Mouse (Mus musculus): ENCODE measurements around the gene Ralgps1.
A peak's percentile ranks its signal among the peaks of the same experiment; 100 is the strongest.
"Not testable (repeated sequence)": the region's sequence is repeated elsewhere in the genome, so short reads cannot be mapped to it uniquely, and the experiment has no call there.

Ralgps1 gene

DNA sequence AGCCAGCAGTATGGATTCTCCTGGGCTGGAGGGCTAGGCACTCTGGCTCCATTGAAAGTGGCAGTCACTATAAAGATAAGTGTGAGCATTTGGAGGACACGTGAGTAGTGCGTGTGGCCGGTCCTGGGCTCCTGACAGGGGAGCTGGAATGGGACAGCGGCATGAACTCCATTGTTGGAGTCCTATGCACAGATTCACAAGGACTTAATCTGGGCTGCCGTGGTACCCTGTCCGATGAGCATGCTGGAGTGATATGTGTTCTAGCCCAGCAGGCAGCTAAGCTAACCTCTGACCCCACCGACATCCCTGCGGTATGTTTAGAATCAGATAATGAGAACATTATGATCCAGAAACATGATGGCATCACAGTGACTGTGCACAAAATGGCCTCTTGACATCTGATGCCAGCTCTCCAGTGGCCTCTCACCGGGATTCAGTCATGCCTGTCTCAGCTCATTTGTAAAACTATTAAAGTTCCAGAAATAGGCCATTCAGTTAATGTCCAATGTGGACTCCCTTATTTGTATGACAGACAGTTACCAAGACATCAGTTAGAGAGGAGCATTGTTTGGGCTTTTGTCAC is 48.2 kb downstream of the Ralgps1 start:
- not testable (repeated sequence) for DNase-seq (ENCODE audit: low read depth in 1 of 2, low spot score in 2 of 2)

DNA sequence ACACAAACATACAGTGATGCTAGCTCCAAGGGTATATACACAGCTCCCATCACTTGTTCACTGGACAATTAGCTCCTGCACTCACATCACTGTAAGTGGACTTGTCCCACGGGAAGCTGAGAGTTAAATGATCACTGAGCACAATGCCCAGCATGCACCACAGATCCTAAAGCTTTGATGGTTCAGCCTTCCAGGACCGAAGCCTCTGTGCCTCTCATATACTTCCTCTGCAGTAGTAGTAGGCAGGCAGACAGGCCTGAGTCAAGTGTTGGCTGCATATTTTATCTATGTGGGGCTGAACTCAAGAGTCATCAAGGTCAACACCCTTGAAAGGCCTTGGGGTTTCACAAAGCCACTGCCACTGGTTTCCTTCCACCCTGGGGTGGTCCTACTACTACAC is 49.6 kb downstream of the Ralgps1 start:
- DNase-seq (ENCODE audit: low read depth in 1 of 2, low spot score in 2 of 2), result no peak

DNA sequence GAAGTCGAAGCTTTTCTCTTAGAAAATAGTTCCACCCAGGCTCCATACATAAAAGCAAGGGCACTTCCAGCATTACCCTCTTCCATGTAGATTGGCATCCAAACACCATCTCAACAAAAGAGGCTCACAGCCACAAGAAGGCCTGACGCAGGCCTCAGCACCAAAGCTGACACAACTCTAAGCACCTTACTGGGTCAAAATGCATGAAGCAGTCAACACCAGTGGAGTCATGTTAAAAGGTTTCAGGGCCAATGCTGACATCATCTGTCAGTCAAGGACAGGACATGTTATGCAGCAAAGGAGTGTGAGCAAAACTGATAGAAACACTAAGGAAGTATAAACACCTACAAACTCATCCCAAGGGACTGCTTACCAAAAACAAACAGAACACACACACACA is 50.3 kb downstream of the Ralgps1 start:
- DNase-seq (ENCODE audit: low read depth in 1 of 2, low spot score in 2 of 2), result no peak

DNA sequence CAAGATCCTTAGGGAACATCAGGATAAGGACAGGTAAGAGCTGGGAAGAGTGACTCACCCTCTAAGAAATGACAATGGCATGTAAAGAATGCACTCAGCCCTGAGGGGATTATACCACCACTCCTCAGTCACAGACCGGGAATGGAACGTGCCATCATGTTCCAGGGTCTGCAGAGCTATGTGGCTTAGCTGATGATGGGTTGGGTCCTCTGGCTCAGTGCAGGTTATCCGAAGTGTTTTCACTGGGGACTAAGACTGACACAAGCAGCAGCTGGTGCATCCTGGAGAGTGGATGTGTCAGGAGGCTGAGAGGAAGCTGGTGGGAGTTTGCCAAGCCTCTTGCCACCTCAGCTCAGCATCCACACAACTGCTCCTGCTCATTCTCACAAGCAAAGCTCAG is 50.7 kb downstream of the Ralgps1 start:
- no peak for DNase-seq (ENCODE audit: low read depth in 1 of 2, low spot score in 2 of 2)

DNA sequence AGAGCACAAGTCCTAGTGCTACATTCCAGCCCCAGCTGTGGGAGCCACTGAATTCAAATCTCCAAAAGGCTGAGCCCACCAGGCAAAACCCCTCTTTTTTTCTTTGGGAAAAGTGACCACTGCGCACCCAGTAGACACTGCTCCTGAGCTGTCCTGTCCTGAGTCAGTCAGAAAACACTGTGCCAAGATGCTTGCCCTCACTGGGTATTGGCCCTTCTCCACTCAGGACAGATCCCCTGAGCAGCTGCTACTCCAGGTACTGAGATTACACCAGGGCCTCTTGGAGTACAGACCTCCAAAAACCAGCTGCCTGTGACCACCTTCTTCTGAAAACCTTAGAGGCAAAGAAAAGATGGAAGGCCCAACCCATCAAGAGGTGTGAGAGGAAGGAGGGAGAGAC is 51.4 kb downstream of the Ralgps1 start:
- DNase-seq (ENCODE audit: low read depth in 1 of 2, low spot score in 2 of 2), result no peak

DNA sequence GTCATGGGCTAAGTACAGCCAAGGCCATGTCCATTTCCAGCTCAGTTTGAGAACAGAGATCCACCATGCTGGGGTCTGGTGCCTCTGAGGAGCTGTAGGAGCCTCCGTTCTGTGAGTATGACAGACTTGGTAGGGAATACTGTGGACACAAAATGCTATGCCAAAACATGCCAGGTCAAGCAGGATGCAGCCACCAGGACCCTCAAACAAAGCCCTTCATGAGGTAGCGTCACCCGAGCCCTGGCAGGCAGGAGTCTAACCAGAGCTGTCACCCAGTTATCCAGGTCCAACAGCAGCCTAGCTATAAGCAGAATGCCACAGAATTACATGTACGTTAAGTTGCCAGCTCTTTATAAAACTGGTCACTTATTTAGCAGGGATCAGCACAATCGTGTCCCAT is 51.8 kb downstream of the Ralgps1 start:
- no peak for DNase-seq (ENCODE audit: low read depth in 1 of 2, low spot score in 2 of 2)

DNA sequence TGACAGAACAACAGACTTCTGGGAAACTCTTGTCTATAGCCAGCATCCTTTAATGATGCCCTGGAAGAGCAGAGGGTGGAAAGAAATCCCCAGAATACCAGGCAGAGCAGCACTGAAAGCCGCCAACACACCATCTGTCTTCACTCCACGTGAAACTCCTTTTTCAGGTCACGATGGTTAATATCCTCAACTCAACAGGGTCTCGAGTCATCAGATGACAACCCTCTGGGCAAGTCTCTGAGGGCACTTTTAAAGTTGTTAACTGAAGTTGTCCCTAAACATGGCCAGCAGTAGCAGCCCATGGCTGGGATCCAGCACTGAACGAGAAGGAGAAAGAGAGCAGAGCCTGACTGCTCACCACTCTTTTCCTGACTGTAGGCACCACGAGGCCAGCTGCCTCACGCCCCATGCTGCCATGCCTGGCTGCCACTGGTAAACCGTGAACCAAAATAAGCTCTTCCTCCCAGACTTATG is 52.8 kb downstream of the Ralgps1 start:
- no peak for DNase-seq (ENCODE audit: low read depth in 1 of 2, low spot score in 2 of 2)

DNA sequence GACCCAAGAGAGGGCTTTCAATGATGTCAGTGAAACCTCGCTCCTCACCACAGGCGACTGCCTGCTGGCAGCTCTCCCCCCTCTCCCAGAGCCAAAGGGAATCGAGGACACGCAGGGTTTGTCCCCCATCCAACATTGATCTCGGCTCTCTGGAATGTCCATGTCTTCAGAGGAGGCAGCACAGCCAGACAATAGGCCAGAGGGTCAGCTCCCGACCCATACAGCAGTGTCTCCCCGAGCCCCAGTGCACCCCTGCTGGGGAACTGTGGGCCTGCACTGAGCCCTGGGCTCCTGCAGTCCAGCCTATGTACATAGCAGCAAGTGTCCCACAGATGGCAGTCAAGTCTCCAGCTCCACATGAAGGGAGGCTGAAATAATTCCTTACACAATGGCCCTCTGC is 54.8 kb downstream of the Ralgps1 start:
- DNase-seq (ENCODE audit: low read depth in 1 of 2, low spot score in 2 of 2), result peak in 1 of 2 experiments; percentile 7

DNA sequence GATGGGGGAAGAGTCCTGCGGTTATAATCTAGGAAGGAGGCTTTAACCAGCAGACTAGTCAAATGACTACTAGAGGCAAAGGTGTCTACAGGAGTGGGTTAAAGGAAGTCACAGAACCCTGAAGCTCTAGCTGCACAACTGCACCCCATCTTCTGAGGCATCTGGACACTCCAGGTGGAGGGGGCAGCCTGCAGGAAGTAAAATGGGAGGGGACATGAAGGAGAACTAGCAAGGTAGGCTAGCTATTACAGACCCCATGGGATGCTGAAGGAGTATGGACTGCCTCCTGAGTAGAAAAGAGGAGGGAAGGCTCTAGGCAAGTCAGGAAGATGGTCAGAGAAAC is 55.3 kb downstream of the Ralgps1 start:
- no peak for DNase-seq (ENCODE audit: low read depth in 1 of 2, low spot score in 2 of 2)

DNA sequence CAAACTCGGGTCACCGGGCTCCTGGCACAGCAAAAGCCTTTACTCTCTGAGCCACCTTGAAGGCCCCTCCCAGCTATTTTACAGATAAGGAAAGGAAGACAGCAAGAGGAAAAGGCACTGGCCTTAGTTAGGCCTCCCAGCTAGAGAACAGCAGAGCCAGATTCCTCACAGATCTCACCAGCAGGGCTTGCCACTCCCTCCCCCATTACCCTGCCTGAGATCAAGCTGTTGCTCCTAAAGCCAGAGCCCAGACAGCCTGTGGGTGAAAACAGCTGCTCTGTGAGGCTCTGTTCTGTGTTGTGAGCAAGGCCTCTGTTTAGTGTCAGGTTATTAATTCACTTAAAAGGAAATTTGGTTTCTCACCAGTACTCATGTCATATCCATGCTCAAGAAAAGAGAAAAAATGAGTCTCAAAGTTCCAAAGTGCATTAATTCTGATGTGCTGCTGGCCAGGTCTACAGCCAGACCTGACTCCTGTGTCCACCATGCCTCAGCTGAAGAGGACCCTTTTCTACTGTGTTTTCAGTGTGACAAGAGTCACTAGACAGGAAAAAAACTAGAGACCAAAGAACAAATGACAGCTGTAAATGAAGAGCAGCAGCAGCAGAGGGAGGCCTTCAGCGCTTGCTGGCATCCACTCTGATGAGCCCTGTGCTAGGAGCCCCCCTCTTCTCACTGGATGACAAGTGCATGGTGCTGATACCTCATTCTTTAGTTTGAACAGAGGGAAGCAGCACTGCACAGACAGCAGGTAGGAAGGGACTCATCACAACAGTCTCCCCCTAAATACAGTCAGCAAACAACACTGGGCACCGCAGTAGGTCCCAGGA is 55.8 kb downstream of the Ralgps1 start:
- no peak for DNase-seq (ENCODE audit: low read depth in 1 of 2, low spot score in 2 of 2)

DNA sequence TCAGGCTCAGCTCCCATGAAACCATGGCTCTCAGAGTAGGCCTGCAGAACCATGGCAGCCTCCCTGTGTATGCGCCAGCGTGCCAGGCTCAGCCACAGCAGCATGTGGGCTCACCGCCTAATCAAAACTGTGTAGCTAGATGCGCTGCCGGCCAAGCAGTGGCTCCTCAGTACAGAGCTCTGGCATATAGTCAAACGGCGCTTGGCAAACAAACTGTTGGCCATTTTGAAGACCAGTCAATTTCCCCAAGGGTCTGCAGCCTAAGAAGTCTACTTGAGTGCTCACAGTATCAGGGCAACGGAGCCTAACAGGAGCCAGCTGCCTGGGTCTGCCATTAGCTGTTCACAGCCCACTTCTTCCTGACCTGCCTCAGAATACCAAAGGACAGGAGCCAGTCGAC is 61.9 kb downstream of the Ralgps1 start:
- no peak for DNase-seq (ENCODE audit: low read depth in 1 of 2, low spot score in 2 of 2)

DNA sequence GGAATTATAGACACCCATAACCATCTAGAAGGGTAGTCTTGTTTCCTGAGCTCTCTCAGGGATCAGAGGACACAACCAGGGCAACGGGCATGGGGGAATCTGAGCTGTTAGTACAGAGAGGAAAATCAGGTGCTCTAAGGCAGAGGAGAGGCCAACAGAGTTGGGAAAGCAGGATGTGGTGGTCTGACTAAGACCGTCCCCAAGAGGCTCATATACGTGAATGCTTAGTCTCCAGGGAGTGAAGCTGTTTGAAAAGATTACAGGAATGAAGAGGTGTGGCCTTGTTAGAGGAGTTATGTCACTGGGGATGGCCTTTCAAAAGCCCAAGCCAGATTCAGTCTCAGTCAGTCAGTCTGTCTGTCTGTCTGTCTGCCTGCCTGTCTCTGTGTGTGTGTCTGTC is 64.7 kb downstream of the Ralgps1 start:
- DNase-seq (ENCODE audit: low read depth in 1 of 2, low spot score in 2 of 2), result no peak

DNA sequence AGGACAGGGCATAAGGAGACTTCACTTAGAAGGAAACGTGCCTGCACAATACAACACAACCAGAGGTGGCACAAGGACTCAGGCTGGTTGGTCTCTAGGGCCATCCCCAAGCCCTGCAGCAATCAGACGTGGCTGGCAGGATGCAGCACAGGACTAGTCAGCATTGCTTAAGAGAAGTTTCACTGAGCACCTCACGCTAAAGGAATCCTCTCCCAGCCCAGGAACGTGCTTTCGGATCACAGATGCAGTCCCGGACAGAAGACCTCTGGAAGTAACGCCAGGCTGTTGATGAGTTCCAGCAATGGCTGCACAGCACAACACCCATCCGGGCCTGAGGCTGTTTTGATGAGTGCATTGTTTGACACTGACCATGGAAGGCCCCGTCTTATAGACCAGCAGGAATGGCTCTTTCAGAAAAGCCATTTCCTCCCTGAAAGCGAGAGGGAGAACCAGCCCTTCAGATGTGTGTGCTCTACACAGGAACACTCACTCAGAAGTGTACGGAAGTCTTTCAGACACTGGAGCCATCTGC is 67.8 kb downstream of the Ralgps1 start:
- no peak for DNase-seq (ENCODE audit: low read depth in 1 of 2, low spot score in 2 of 2)

DNA sequence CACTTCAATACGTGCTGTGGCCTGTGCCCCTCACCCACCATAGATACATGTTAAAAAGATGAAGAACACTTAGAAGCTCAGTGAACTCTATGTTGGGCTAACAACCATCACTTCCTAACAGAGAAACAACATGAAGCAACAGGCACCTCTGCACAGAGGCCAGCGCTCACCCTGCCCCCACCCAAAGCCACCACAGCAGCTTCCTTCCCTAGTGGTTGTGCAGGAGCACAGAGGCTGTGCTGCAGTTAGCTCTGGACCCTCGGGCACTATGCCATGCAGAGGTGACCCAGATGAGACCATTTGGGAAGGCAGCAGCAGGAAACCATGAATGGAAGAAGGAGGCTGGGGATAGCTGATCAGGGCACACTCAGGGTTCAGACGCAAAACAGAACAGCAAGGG is 68.5 kb downstream of the Ralgps1 start:
- DNase-seq (ENCODE audit: low read depth in 1 of 2, low spot score in 2 of 2), result peak; percentile 10

DNA sequence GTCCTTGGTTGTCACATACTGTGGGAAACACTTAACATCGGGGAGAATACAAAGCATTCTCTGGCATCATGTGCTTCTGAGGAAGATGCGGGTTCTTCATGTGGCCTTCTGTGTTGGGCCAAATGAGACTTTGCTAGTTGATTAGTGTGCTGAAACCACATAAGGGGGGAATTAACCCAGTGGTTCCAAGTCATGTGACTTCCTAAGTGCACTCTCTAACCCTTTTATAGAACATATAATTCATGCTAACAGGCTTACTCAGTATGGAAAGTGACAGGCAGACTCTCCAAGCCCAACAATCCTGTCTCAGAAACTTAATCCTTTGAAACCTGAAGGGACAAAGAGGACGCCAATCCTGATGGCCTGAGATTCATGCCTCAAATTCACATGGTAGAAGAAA is 68.9 kb downstream of the Ralgps1 start:
- DNase-seq (ENCODE audit: low read depth in 1 of 2, low spot score in 2 of 2), result no peak

DNA sequence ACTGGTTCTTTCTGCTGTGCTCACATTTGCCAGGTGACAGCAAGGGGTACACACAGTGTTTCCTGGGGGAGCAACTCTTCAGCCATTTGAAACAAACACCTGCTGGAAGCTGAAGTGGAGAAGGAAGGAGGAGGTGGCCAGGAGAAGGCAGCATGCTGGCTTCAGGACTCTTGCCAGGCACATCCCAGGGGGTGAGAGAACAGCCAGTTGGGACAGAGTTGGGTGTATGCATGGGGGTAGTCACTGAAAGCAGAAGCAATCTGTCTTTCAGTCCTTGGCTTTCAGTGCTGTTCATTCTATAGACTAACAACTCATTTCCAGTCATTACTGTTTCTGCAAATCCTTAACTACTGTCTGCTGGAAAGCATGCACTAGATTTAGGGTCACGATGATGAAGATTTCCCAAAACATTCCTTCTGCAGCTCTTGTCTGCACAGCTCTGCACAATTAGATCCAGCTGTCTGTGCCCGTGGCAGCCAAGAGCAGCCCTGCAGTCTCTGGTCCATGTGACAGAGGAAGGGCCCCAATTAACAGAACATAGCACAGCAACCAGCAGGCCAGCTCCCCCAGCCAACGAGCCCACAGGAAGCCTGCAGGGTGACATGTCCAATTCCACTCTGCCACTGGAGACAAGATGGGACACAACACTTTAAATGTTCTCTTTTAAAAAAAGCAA is 70.8 kb downstream of the Ralgps1 start:
- no peak for DNase-seq (ENCODE audit: low read depth in 1 of 2, low spot score in 2 of 2)

DNA sequence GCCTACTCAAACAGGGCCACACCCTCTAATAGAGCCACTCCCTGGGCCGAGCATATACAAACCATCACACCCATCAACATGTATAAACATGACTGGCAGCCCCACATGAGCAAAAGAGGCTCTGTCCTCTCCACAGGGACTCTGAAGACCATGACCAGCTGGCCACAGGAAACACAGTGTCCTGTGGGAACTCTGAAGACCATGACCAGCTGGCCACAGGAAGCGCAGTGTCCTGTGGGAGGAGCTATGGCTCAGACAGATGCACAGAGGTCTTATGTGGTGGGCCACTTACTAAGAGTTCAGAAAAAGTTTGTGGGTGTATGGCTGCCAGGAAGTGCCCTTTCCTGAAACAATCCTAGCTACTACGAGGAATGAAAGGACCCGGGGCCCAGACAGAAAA is 72.4 kb downstream of the Ralgps1 start:
- DNase-seq (ENCODE audit: low read depth in 1 of 2, low spot score in 2 of 2), result no peak

DNA sequence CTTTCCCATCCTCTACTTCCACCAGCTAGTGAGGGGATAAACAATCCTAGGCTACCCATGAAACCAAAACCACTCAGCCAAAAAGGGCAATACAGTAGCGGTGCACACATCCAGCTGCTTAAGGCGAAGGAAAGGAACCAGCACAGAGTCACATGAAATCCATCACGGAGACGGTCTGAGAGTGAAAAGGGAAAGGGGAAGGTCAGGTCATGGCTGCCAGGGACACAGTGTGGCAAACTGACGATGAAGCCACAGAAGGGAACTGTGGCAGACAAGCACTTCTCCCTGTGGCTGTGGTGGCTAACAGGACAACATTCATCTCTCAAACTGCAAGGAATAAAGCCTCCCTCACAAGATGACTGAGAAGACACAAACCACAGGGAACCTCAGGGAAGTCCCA is 76.2 kb downstream of the Ralgps1 start:
- peak; percentile 35 for DNase-seq (ENCODE audit: low read depth in 1 of 2, low spot score in 2 of 2)

DNA sequence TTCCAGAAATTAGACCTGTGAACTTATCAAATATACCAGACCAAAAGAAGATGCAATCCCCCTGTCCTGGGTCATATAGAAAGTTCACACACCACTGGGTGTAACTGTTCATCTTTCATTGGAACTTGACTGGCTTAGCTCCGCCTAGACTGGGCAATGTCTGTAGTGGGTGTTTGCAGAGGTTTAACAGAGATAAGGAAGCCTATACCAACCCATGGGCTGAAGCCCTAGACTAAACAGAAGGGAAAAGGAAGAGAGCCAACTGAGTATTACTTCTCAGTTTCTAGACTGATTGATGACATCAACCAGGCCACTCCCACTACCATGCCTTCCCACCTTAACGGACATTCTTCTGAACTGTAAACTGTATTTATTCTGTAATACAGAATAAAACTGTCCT is 79.2 kb downstream of the Ralgps1 start:
- DNase-seq (ENCODE audit: low read depth in 1 of 2, low spot score in 2 of 2), result no peak

DNA sequence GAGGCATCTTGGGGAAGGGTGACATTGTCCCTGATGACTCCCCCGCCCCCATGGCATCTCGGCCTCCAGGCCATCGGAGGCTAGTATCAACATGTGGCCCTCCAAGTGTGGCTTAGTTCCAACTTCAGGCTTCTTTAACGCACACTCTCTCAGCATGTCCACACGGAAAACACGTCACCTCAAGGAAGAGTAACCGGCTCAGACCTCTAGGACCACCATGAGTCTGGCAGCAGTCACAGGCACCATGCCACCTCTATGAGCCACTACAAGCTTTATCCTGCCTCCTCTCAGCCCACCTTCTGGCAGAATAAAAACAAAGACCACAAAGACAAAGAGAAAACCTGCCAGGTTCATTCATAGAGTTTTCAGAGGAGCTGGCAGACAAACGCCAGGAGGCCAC is 80.8 kb downstream of the Ralgps1 start:
- no peak for DNase-seq (ENCODE audit: low read depth in 1 of 2, low spot score in 2 of 2)

DNA sequence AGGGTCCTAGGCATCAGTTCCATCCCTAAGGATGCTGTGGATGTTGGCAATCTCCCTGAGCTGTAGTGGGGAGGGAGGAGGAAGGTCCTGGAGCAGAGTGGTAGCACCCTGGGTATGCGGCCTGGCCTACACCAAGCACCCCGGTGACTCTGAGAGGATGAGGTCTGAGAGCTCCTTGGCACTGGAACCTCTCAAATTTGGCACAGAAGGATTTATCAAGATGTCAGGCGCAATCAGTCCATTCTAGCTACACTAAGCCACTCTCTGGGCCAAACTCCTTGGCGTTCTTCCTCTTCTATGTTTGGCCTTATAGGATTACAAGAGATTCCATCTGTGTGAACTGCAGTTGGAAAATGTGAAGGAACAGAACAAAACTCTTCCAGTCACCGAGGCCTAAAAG is 82.4 kb downstream of the Ralgps1 start:
- DNase-seq (ENCODE audit: low read depth in 1 of 2, low spot score in 2 of 2), result no peak

DNA sequence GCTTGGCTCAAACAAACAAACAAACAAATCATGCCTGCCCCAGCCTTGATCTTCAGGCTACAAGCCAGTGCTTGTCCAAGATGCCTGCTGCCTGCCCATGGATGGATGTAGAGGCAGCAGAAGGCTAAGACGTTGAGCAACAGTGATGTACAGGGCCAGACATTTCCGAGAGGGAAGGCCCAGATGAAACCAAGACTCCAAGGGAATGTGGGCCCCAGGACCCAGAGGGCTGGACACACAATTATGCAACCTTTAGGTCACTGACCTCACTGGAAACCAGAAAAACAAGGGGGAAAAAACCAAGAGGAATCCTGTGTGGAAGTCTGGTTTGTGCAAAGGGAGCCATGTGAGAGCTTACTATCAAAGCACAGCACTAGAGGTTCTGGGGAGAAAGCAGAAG is 87.6 kb downstream of the Ralgps1 start:
- DNase-seq (ENCODE audit: low read depth in 1 of 2, low spot score in 2 of 2), result no peak

Measured in monocyte, adult 2 months (primary cell).